In the genomic region with DNA sequence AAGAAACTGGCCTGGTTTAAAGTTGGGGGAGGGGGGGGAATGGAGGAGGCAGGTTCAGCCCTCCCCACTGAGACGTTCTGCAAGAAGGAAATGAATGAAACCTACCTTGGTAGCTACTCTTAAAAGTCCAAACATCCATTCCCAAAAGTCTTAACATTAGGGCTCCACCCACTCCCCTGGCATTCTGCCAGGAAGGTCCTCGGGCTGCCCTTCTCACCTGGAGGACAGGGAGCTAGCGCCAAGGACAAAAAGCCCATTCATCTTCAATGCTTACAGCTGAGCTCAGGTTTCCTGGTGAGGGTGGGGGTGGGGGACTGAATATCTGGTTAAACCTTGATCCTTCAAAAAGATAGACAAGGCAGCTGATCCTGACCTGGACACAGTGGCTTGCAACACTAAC, we compare ENCODE assay signal across 10 mouse cellular contexts. TPM values are rescaled to one million over a fixed set of nuclear protein-coding genes. Genes with fewer than 3 reads are reported as not detected.
DNase-seq lines count a peak whose midpoint lies in the region; ATAC-seq and TF ChIP-seq lines count a peak whose summit lies in the region.
"Had no signal": no experiment of that assay in that cellular context is flagged by ENCODE, and none has a peak within 500 bp of the region (broad histone marks: within the 10 kb centered on the region; RNA-seq: fewer than 3 reads in every experiment).

No protein-coding gene starts in this region.

- no peaks in the 10 kb centered on the region for H3K9me3 ChIP-seq in heart, postnatal 0 days (replicated peaks; ENCODE audit: control insufficient read depth, low read length)
- H3K9me3 ChIP-seq in embryonic facial prominence, embryonic 13.5 days: no peaks in the 10 kb centered on the region
- H3K9me3 ChIP-seq: neural tube, embryonic 13.5 days had no signal

- TF ChIP-seq EP300 in heart, postnatal 0 days (IDR thresholded peaks at IDR 0.05; ENCODE audit: low read depth): no peak

- 35% methylated on average over 3 of the region's 3 CpGs for WGBS in heart, postnatal 0 days
- 28% methylated on average over 3 of the region's 3 CpGs for WGBS in embryonic facial prominence, embryonic 13.5 days

- no peaks in the 10 kb centered on the region for H3K36me3 ChIP-seq in heart, postnatal 0 days (replicated peaks; ENCODE audit: control insufficient read depth, insufficient read depth, low read length)
- H3K36me3 ChIP-seq in embryonic facial prominence, embryonic 13.5 days: peaks cover 5% of the 10 kb centered on the region; the same call in 1 of the 2 replicates
- H3K36me3 ChIP-seq in myocyte (ENCODE audit: control insufficient read depth, insufficient read depth): no peaks in the 10 kb centered on the region

- TF ChIP-seq POLR2A in myocyte (IDR thresholded peaks at IDR 0.05; ENCODE audit: insufficient read length, low read depth): no peak

- intact Hi-C loops in heart, postnatal 10 days (cut with DNase I): no loop called here

- no peak overlapping the region for H3K4me2 ChIP-seq in heart, postnatal 0 days (ENCODE audit: low read depth, low read length)
- H3K4me2 ChIP-seq in embryonic facial prominence, embryonic 13.5 days: no peak overlapping the region; the same call in 1 of the 2 replicates
- peak overlapping the region; percentile 84 for H3K4me2 ChIP-seq in myocyte (ENCODE audit: low read depth)
- H3K4me2 ChIP-seq: neural tube, embryonic 13.5 days had no signal

- no peak for ATAC-seq in heart, postnatal 0 days (ENCODE audit: insufficient read depth, low read depth)
- ATAC-seq in embryonic facial prominence, embryonic 13.5 days (ENCODE audit: insufficient number of reproducible peaks, insufficient read depth, low FRiP score, low TSS enrichment, low read depth): no peak
- no peak for ATAC-seq in erythroblast, adult 5-6 weeks (replicated peaks; ENCODE audit: low FRiP score, poor library complexity, severe bottlenecking)

- no peak overlapping the region for H3ac ChIP-seq in myocyte (ENCODE audit: control insufficient read depth, insufficient read length)

- peaks cover 66% of the 10 kb centered on the region for H3K4me1 ChIP-seq in heart, postnatal 0 days (ENCODE audit: control insufficient read depth, insufficient read depth)
- H3K4me1 ChIP-seq in embryonic facial prominence, embryonic 13.5 days: peaks cover 67% of the 10 kb centered on the region

- H3K4me3 ChIP-seq in heart, postnatal 0 days (ENCODE audit: low read depth, low read length): no peak overlapping the region
- no peak overlapping the region for H3K4me3 ChIP-seq in embryonic facial prominence, embryonic 13.5 days
- no peak overlapping the region for H3K4me3 ChIP-seq in myocyte
- H3K4me3 ChIP-seq: neural tube, embryonic 13.5 days had no signal

- H3K27ac ChIP-seq in heart, postnatal 0 days (ENCODE audit: low read depth): peak overlapping the region; percentile 46; the same call in 1 of the 2 replicates
- peak overlapping the region; percentile 55 for H3K27ac ChIP-seq in embryonic facial prominence, embryonic 13.5 days
- H3K27ac ChIP-seq: neural tube, embryonic 13.5 days had no signal

- H3K9ac ChIP-seq in heart, postnatal 0 days (replicated peaks; ENCODE audit: low read depth, low read length): no peak overlapping the region
- H3K9ac ChIP-seq in embryonic facial prominence, embryonic 13.5 days: no peak overlapping the region
- H3K9ac ChIP-seq: neural tube, embryonic 13.5 days had no signal

- no peak for TF ChIP-seq CTCF in heart, postnatal 0 days (IDR thresholded peaks at IDR 0.05; ENCODE audit: low read depth)

- DNase-seq in heart, postnatal 0 days (ENCODE audit: low spot score): no peak
- DNase-seq in heart, postnatal 10 days: no peak
- DNase-seq in kidney, postnatal 14 days: peak; percentile 88
- DNase-seq in frontal cortex, postnatal 10 days (ENCODE audit: low spot score in 2 of 2): no peak
- no peak for DNase-seq in frontal cortex, adult 2 months (ENCODE audit: extremely low spot score in 1 of 2, low spot score in 1 of 2)

- H3K79me2 ChIP-seq in myocyte (ENCODE audit: control insufficient read depth, insufficient read depth): peaks cover 93% of the 10 kb centered on the region

- H3K27me3 ChIP-seq in heart, postnatal 0 days (ENCODE audit: control insufficient read depth, insufficient read depth, low read length): no peaks in the 10 kb centered on the region
- H3K27me3 ChIP-seq in embryonic facial prominence, embryonic 13.5 days: no peaks in the 10 kb centered on the region
- H3K27me3 ChIP-seq in myocyte (ENCODE audit: control insufficient read depth, insufficient read depth, insufficient read length): no peaks in the 10 kb centered on the region
- H3K27me3 ChIP-seq: neural tube, embryonic 13.5 days had no signal

TF ChIP-seq in myocyte, 11 proteins besides CTCF, POLR2A, EP300 and RAD21:
- no peak for TF ChIP-seq E2F4 (IDR thresholded peaks at IDR 0.05; ENCODE audit: insufficient read depth)
- no peak for TF ChIP-seq USF1 (IDR thresholded peaks at IDR 0.05; ENCODE audit: low read depth)
- TF ChIP-seq TCF12 (IDR thresholded peaks at IDR 0.05; ENCODE audit: insufficient read depth, poor library complexity, severe bottlenecking): no peak
- no peak for TF ChIP-seq TCF3 (IDR thresholded peaks at IDR 0.05; ENCODE audit: insufficient read length, low read depth)
- no peak for TF ChIP-seq MAX (IDR thresholded peaks at IDR 0.05; ENCODE audit: low read depth)
- TF ChIP-seq MYOG (IDR thresholded peaks at IDR 0.05; ENCODE audit: control insufficient read depth in 1 of 3, insufficient read depth in 1 of 3, insufficient read length in 2 of 3, low read depth in 2 of 3): no peak

RNA-seq across cellular contexts. Expression of a gene that starts 32.8 kb away (rescaled TPM):
- total RNA-seq in heart, postnatal 0 days (2014; rRNA removed; ENCODE audit: low replicate concordance): 120 and 139 TPM in 2 replicates
- polyA plus RNA-seq in heart, postnatal 0 days (2015; fragmentation: Nextera tagmentation; extraction: Ambion mirVana): 135 and 171 TPM in 2 replicates
- total RNA-seq in heart, postnatal 10 days (2021): 100 to 1,000 TPM; 173 to 174 TPM
- 232 and 258 TPM in 2 replicates for polyA plus RNA-seq in embryonic facial prominence, embryonic 13.5 days (2015; fragmentation: Nextera tagmentation; extraction: Ambion mirVana)
- 270 TPM for polyA plus RNA-seq in myocyte (2012; fragmentation: generic; extraction: Trizol)
- 214 and 220 TPM in 2 replicates for polyA plus RNA-seq in frontal cortex, adult 2 months (2012; rRNA removed)
- total RNA-seq in erythroblast, adult 5-6 weeks (2015; ENCODE audit: low replicate concordance): 42.0 and 55.3 TPM in 2 replicates
- 45.1 and 45.4 TPM in 2 replicates for total RNA-seq in erythroblast, adult 5-6 weeks (2017; ENCODE audit: low replicate concordance)

RNA-seq across cellular contexts. Expression of a gene that starts 48.2 kb away (rescaled TPM):
- total RNA-seq in heart, postnatal 0 days (2014; rRNA removed; ENCODE audit: low replicate concordance): not detected in 2 replicates
- polyA plus RNA-seq in heart, postnatal 0 days (2015; fragmentation: Nextera tagmentation; extraction: Ambion mirVana): 0.26 TPM in 2 replicates
- under 1 TPM; 0.26 to 0.47 TPM for total RNA-seq in heart, postnatal 10 days (2021)
- 0.69 and 1.2 TPM in 2 replicates for polyA plus RNA-seq in embryonic facial prominence, embryonic 13.5 days (2015; fragmentation: Nextera tagmentation; extraction: Ambion mirVana)
- 0.24 TPM for polyA plus RNA-seq in myocyte (2012; fragmentation: generic; extraction: Trizol)
- polyA plus RNA-seq in frontal cortex, adult 2 months (2012; rRNA removed): 0.71 and 1.00 TPM in 2 replicates
- not detected in 2 replicates for total RNA-seq in erythroblast, adult 5-6 weeks (2015; ENCODE audit: low replicate concordance)
- 0.26 and 0.42 TPM in 2 replicates for total RNA-seq in erythroblast, adult 5-6 weeks (2017; ENCODE audit: low replicate concordance)
- total RNA-seq: megakaryocyte, adult 5-6 weeks had no signal

RNA-seq across cellular contexts. Expression of a gene that starts 52.3 kb away (rescaled TPM):
- total RNA-seq in heart, postnatal 0 days (2014; rRNA removed; ENCODE audit: low replicate concordance): 366 and 476 TPM in 2 replicates
- polyA plus RNA-seq in heart, postnatal 0 days (2015; fragmentation: Nextera tagmentation; extraction: Ambion mirVana): 261 and 264 TPM in 2 replicates
- total RNA-seq in heart, postnatal 10 days (2021): 100 to 1,000 TPM; 185 to 188 TPM
- polyA plus RNA-seq in embryonic facial prominence, embryonic 13.5 days (2015; fragmentation: Nextera tagmentation; extraction: Ambion mirVana): 453 and 455 TPM in 2 replicates
- polyA plus RNA-seq in myocyte (2012; fragmentation: generic; extraction: Trizol): 335 TPM
- polyA plus RNA-seq in frontal cortex, adult 2 months (2012; rRNA removed): 311 and 352 TPM in 2 replicates
- 50.7 and 81.1 TPM in 2 replicates for total RNA-seq in erythroblast, adult 5-6 weeks (2015; ENCODE audit: low replicate concordance)
- total RNA-seq in erythroblast, adult 5-6 weeks (2017; ENCODE audit: low replicate concordance): 115 and 133 TPM in 2 replicates

RNA-seq across cellular contexts. Expression of a gene that starts 52.5 kb away (rescaled TPM):
- 0.15 TPM in 1 of 2 replicates, not detected in the other for total RNA-seq in heart, postnatal 0 days (2014; rRNA removed; ENCODE audit: low replicate concordance)
- 1.4 and 1.8 TPM in 2 replicates for polyA plus RNA-seq in heart, postnatal 0 days (2015; fragmentation: Nextera tagmentation; extraction: Ambion mirVana)
- total RNA-seq in heart, postnatal 10 days (2021): 1 to 10 TPM; 2.0 to 2.2 TPM
- 7.7 and 9.9 TPM in 2 replicates for polyA plus RNA-seq in embryonic facial prominence, embryonic 13.5 days (2015; fragmentation: Nextera tagmentation; extraction: Ambion mirVana)
- 0.18 TPM for polyA plus RNA-seq in myocyte (2012; fragmentation: generic; extraction: Trizol)
- 3.1 and 3.8 TPM in 2 replicates for polyA plus RNA-seq in frontal cortex, adult 2 months (2012; rRNA removed)
- total RNA-seq in erythroblast, adult 5-6 weeks (2015; ENCODE audit: low replicate concordance): 5.6 and 6.7 TPM in 2 replicates
- 11.3 and 11.8 TPM in 2 replicates for total RNA-seq in erythroblast, adult 5-6 weeks (2017; ENCODE audit: low replicate concordance)
